Mouse (Mus musculus) brain, embryonic 14.5 days (tissue): ENCODE data around the gene Wfs1. TPM values are rescaled to one million over a fixed set of nuclear protein-coding genes. Genes with fewer than 3 reads are reported as not detected.
A peak's percentile ranks its signal among the peaks of the same experiment; 100 is the strongest.
"Not testable (repeated sequence)": the region's sequence is repeated elsewhere in the genome, so short reads cannot be mapped to it uniquely, and the experiment has no call there.

Experiments used
- DNase-seq: peaks from one replicate; pipeline ENCODE4 v3.0.0-alpha.2; 2011; ENCODE audit warnings: low read depth
- CTCF ChIP-seq: fragments of 200-500 bp; IDR thresholded peaks from 2 replicates; pipeline ENCODE4 v1.5.1; 2012; ENCODE audit warnings: inconsistent platforms, mild to moderate bottlenecking, moderate library complexity, borderline replicate concordance; ENCODE audit not compliant: insufficient read depth, insufficient read length; ENCODE audit errors: extremely low read depth
- POLR2A ChIP-seq: fragments of 200-500 bp; IDR thresholded peaks from 2 replicates; pipeline ENCODE4 v1.6.1; 2012; ENCODE audit warnings: mild to moderate bottlenecking, inconsistent platforms, borderline replicate concordance; ENCODE audit not compliant: poor library complexity, insufficient read depth, insufficient read length, severe bottlenecking; ENCODE audit errors: extremely low read depth
- polyA plus RNA-seq: library from polyadenylated mRNA; depleted of rRNA; stranded (reverse); fragments of >200 nt; gene quantifications from 2 replicates; pipeline ENCODE4 v1.2.3, GENCODE M21; 2012; rRNA removed

Wfs1 gene
- polyA plus RNA-seq, result 4.0 and 7.8 TPM in 2 replicates

DNA sequence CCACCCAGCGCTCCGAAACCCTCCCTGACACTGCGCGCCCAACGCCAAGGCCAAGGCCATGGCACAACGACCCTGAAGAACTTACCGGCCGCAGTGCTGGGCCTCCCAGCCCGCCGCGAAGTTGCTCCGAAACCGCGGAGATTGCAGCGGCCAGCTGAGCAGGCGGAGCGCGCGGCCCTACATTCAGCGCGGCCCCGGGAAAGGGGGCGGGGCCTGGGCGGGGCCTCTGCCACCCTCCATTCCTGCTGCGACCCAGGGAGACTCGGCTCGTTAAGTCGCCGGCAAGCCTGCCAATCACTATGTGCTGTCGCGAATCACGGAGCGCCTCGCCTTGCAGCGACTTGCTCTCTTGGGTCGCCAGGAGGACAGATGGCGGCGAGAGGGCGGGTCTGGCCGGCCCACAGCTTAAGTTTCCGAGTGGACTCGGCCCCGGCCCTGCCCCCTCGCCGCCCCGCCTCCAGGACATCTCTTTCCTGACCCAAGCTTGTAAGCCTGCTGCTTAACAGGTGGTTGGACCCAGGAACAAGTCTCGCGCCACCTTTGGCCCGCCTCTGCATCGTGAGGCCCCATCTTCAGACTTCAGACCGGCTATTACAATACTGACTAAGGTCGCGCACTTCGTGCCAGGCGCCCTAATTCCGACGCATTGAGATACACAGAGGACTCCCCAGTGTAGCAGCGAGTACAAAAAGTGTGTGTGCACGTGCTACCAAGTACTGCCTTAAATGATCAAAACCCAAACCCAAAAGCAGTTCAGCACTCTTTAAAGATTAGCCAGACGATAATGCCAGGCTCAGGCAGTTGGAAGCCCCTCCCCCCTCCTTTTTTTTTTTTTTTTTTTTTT lies at the start of gene Wfs1:
Gene Wfs1, minus strand, starts transcription at position 425 of the 844 bp plus-strand sequence.
- TF ChIP-seq CTCF, result no peak
- TF ChIP-seq POLR2A, result peak; percentile 36; the same call in 1 of the 2 replicates
- peak; percentile 99 for DNase-seq

DNA sequence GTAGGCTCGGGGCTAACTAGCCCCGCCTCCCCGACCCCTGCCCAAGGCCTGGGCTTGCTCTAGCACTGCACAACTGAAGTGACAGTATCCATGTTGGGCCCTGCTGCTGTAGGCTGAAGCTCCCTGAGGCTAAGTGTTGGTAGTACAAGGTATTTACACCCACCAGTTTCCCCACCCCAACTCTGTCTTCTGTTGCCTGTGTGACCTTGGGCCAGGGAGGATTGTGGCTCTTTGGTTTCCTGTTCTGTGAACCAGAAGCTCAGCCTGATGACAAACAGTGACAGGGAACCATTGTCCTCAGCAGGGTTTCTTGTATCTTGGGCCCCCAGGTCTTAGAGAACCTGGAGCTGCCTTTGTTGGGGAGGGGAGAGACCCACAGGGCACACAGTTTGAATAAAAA lies 47.9 kb upstream of the Wfs1 start:
- TF ChIP-seq CTCF, result no peak
- TF ChIP-seq POLR2A, result no peak
- no peak for DNase-seq

DNA sequence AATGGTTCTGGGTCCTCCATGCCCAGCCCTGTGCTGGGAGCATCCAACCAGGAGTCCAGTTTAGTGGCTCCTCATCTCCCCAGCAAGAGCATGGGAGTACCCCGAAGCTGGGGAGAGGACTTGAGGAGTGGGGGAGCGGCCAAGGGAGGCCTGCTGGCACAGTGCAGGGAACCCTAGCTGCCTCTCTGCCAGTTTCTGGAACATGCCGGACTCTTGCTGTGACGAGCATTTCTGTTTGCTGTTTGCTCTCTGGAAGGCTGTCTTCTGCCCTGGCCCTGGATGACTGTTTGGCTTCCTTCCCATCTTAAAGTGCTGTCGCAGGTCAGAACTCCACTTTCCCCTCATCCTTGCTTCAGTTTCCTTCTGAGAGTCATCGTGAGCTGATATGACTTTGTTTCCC lies 46.9 kb upstream of the Wfs1 start:
- DNase-seq, result no peak
- TF ChIP-seq POLR2A, result no peak
- no peak for TF ChIP-seq CTCF

DNA sequence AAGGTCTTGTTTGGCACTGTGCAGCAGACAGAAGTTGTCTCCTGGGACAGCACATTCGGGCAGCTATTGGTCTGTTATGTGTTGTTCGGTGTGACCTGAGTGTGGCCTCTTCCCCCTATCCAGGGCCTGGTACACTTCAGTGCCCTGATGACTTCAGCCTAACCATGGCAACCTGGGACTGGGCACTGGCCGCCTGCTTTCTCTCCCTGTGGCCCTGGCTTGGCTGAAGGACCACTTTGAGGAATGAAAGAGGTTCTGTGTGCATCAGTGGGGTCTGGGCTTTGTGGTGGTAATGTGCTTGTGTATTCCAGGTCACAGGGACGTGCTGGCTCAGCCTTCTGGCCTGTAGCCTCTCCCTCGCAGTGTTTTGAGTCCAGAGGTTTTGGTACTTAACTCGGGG lies 46.2 kb upstream of the Wfs1 start:
- no peak for TF ChIP-seq CTCF
- TF ChIP-seq POLR2A, result no peak
- no peak for DNase-seq

DNA sequence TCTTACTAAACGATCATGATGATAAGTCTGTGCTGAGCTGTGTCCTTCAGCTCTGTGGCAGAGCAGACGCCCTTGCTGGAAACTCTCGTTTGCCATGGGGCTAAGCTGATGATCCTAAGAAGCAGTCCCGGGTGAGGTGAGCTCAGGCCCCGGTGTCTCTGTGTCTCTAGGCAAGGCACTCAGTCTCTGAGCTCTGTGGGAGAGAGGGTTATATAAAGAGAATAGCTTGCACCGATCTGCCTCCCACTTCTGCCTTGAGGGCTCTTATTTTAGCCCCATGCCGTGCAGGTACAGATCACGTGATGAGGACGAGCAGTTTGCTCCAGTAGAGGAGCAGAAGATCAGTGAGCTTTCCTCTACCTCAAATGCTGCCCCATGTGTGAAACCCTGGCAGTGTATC lies 41.7 kb upstream of the Wfs1 start:
- no peak for TF ChIP-seq CTCF
- no peak for DNase-seq

DNA sequence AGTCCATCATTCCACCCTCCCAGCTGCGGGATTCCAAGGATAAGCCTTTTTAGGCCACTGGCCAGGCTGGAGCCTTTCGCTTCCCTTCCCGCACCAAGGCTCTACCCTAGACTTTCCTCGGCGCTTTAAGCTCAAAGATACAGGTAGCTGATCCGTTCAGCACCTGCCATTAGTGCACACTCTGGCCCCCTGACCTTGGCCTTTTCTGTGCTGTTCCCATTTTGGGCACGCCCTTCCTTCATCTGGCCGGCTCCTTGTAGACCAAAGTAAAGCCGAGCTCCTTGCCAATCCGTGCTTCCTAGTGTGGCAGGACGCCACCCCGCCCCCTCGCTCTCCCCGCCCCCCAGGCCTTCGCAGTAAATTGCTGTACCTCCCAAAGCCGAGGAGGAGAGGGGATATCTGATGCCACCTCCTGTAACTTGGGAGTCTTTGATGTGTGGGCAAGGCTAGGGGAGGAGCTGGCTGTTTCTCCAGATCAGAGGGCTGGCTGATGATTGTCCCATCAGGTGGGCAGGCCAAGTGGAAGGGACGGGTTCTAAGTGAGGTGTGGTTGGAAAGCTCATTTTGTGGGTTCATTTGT lies 40.4 kb upstream of the Wfs1 start:
- TF ChIP-seq POLR2A, result no peak
- TF ChIP-seq CTCF, result no peak
- DNase-seq, result no peak

DNA sequence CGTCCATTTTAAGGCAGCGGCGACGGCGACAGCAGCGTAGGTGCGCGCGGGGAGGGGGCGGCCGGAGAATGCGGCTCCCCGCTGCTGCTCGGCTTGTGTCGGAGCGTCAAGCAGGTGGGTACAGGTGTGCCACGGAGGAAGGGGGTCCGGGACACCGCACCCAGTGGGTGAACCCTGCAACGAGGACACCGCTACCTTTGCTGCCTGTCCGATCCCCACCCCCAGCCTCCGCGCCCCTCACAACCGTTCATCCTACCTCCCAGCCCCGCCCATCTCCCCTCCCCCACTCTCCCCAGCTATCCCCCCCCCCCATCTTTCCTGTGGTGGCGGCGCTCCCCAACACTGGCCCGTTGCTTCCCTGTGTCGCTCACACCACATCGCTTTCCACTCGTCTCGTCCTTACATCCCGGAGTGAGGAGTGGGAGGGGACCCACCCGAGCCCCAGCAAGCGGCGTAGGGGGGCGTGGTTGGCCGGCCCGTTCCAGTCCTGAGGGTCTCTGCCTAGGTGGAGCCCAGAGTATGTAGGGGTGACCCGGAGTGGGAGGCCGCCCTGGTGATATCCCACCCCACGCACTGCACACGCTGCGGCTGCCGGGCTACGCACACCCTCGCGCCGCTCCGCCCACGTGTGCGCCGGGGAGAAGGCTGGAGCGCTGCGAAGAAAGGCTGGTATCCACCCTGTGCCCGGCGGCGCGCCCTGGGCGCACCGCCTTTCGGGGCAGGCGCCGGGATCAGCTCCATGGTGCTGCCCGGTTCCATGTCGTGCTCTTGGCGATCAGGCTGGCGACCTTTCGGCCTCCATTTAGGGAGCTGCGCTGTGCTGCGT lies 39.7 kb upstream of the Wfs1 start:
- DNase-seq, result peak; percentile 63
- TF ChIP-seq POLR2A (no peak), CTCF (no peak)

DNA sequence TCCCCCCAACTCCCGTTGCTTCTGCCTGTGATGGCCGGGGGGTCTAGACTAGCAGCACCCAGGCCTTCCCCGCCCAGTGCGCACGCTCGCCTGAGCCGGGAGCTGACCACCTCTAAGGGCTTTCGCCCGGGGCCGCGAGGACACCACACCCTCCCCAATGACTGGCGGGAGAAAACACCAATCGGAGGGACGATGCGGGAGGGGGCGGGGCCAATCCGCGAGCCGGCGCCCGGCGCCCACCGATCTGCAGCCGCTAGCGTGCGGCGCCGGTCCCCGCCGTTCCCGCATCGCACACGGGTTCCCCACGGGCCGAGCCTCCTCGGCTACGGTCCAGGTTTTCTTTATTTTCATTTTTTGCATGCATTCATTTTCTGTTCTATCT lies 39.1 kb upstream of the Wfs1 start:
- peak; percentile 93 for DNase-seq
- TF ChIP-seq POLR2A (peak; percentile 81), CTCF (no peak)

DNA sequence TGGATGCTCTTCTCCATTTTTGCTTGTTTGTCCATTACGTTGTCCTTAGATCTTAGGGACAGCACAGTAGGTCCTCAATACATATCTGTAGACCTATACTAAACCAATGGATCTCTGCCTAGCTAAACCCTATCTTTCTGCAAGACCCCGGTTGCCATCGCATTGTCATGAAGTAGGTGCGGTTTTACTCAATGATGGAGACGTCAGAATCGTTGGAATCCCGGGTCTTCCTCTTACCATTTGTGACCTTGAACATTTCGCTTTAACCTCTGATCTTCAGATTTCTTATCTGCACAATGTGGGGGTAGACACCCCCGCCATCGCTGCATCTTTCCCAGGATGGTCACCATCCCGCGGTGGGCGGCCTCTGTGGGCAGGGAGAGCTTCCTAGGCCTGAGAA lies 38.7 kb upstream of the Wfs1 start:
- no peak for DNase-seq
- no peak for TF ChIP-seq POLR2A
- TF ChIP-seq CTCF, result no peak

DNA sequence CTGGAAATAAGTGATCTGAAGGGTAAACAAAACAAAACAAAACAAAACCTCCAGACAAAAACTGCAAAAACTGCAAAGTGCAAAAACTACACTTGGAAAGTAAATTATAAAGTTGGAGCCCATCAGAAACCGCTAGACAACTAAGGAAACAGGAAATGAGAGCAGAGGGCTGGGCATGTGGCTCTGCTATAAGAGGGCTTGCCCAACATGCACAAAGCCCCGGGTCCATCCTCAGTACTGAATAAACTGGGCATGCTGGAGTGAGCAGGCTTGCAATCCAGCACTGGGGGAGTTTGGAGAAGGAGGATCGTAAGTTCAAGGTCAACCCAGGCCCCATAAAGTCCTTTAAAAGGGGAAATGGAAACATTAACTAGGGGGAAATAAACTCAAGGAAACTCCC lies 28.2 kb upstream of the Wfs1 start:
- no peak for TF ChIP-seq CTCF
- no peak for TF ChIP-seq POLR2A
- no peak for DNase-seq

DNA sequence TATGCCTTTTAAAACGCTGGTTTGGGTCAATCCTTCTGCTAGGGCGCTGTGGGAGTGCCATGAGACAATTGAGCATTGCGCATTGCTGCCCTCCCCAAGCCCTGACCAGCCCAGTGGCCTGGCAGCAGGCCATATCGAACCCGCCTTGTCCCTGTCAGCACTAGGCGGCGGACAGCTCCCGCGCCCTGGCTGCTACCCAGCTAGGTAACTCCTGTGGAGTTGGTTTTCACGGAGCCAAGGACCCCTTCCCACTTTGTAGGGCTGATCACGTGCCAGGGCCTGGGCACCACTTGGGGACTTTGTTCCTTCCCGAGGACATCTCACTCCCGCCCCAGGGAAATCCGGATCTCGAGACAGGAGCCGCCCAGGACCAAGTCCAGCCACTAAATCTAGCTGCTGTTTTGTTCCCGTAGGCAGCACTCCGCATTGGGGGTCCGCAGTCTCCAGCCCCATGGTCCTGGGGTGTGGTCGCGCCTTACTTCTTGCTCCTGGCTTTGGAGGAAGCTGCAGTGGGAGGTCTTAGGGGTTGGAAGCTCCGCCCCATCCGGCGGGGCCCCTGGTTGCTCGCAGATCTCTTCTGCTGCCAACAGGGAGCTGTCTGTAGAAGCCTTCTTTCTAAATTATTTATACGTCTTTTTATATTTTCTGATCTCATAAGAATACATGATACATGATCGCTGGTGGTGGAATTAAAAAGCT lies 26.8 kb upstream of the Wfs1 start:
- TF ChIP-seq POLR2A, result no peak
- TF ChIP-seq CTCF, result no peak
- DNase-seq, result peak; percentile 42

DNA sequence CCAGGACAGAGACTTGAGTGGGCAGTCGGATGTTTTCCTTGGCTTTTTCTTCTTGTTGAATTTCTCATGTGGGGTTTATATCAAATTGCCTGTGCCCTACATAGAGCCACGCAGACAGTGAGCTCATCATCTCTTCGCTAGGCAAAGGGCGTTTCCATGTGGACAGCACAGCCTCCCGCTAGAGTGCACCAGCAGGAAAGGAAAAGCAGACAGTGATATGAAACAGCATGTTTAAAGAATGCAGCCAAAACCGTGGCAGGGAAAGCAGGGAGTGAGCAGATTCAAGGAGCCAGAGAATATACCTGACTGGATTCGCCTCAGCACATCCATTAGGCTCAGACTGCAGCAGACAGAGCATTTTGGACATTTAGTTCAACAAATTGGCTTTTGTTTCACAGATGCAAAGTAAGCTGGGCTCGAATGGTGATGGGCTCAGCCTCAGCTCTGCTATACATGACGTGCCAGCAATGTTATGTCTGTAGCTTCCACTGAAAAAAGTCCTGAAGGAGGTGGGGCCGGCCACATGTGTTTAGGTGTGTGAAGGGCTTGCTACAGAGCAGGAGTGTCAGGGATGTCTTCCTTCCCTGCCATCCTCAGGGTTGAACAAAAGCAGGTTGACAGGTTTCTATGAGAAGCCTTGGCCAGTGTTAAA lies 21.8 kb upstream of the Wfs1 start:
- TF ChIP-seq POLR2A (no peak), CTCF (no peak)
- DNase-seq, result peak; percentile 70

DNA sequence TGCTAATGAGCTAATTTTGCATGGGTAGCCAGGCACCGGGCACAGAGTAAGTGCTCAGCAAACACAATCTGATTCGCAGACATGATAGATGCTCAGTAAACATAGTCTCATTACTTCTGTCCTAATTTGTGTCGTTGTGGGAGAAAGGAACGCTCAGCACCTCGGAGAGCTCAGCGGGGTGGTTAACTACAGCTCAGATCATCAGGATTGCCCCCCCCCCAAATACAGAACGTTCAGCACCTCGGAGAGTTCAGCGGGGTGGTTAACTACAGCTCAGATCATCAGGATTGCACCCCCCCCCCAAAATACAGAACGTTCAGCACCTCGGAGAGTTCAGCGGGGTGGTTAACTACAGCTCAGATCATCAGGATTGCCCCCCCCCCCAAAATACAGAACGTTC lies 20.8 kb upstream of the Wfs1 start:
- not testable (repeated sequence) for DNase-seq
